Mouse (Mus musculus) myocyte (in vitro differentiated cells): ENCODE measurements around the gene Pinlyp.

ENCODE experiments used
- CEBPB ChIP-seq: IDR thresholded peaks from 2 replicates; pipeline ENCODE4 v1.6.1; 2011; ENCODE audit warnings: mild to moderate bottlenecking, moderate library complexity; ENCODE audit not compliant: poor library complexity, insufficient read depth, severe bottlenecking
- E2F4 ChIP-seq: IDR thresholded peaks from one replicate; pipeline ENCODE4 v1.6.1; 2011; ENCODE audit warnings: mild to moderate bottlenecking, control low read depth, moderate library complexity; ENCODE audit not compliant: insufficient read depth
- MAX ChIP-seq: IDR thresholded peaks from one replicate; pipeline ENCODE4 v1.6.1; 2011; ENCODE audit warnings: low read depth, mild to moderate bottlenecking, control low read depth
- MYOD1 ChIP-seq, 3 experiments: IDR thresholded peaks; one replicate each; pipeline ENCODE4 v1.6.1; 2011; ENCODE audit warnings: control low read depth in 2 of 3, low read depth in 2 of 3, mild to moderate bottlenecking in 2 of 3, moderate library complexity in 1 of 3; ENCODE audit not compliant: insufficient read length in 2 of 3, control insufficient read depth in 1 of 3
- MYOG ChIP-seq, 3 experiments: IDR thresholded peaks; one replicate each; pipeline ENCODE4 v1.6.1; 2011; ENCODE audit warnings: control low read depth in 2 of 3, low read depth in 2 of 3, mild to moderate bottlenecking in 2 of 3; ENCODE audit not compliant: insufficient read length in 2 of 3, control insufficient read depth in 1 of 3, insufficient read depth in 1 of 3
- POLR2A ChIP-seq: IDR thresholded peaks from one replicate; pipeline ENCODE4 v1.6.1; 2011; ENCODE audit warnings: low read depth, mild to moderate bottlenecking, control low read depth, moderate library complexity; ENCODE audit not compliant: insufficient read length
- POLR2AphosphoS2 ChIP-seq: IDR thresholded peaks from one replicate; pipeline ENCODE4 v1.6.1; 2011; ENCODE audit warnings: low read depth, control low read depth; ENCODE audit not compliant: insufficient read length
- REST ChIP-seq: IDR thresholded peaks from one replicate; pipeline ENCODE4 v1.6.1; 2011; ENCODE audit warnings: mild to moderate bottlenecking, control low read depth, moderate library complexity; ENCODE audit not compliant: insufficient read depth, insufficient read length
- TCF12 ChIP-seq: IDR thresholded peaks from one replicate; pipeline ENCODE4 v1.6.1; 2011; ENCODE audit warnings: mild to moderate bottlenecking, control low read depth; ENCODE audit not compliant: poor library complexity, insufficient read depth, severe bottlenecking
- USF1 ChIP-seq: IDR thresholded peaks from one replicate; pipeline ENCODE4 v1.6.1; 2011; ENCODE audit warnings: low read depth, mild to moderate bottlenecking, control low read depth, moderate library complexity

DNA sequence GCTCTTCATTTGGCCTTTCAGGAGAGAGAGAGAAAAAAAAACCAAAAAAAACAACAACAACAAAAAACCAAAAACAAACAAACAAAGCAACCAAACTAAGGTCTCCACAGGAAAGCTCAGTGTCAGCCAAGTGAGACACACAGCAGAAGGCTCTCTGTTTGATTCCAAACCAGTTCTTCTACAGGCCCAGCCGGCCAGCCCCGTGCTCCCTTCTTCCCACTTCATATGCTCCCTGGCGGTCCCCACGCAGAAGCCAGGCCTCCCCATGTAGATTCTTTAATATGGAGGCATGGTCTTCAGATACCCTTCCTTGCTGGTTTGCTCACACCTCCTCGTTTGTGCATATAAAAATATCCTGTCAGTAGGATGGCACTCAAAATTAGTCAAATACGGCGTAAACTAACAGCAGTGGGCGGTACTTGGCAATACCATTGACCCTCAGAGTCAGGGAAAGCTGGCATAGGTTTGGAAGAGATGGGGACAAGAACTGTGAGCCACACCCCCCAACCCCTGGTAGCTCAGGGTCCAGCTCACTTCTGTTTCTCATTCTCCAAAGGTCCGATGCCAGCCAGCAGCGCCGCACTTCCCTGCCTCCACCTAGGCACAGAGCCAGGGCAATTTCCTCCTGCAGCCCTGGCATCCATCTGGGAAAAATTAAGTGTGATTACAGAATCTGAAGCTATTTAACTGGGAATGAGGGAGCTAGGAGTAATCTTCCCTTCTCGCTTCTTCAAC, 20.1 kb downstream of the Pinlyp start:
- TF ChIP-seq MAX (no peak), POLR2A (no peak), POLR2AphosphoS2 (no peak), USF1 (no peak), TCF12 (no peak), REST (no peak), CEBPB (no peak), MYOD1 (IDR thresholded peaks at IDR 0.05; ENCODE audit: control insufficient read depth in 1 of 3, insufficient read length in 2 of 3, low read depth in 2 of 3) (no peak), E2F4 (no peak), MYOG (IDR thresholded peaks at IDR 0.05; ENCODE audit: control insufficient read depth in 1 of 3, insufficient read depth in 1 of 3, insufficient read length in 2 of 3, low read depth in 2 of 3) (no peak)
